ENCODE assay signal across 8 mouse cellular contexts in genomic region chr3:135423608-135424212, GRCm38 (mm10). TPM values are rescaled to one million over a fixed set of nuclear protein-coding genes. Genes with fewer than 3 reads are reported as not detected.
A peak's percentile ranks its signal among the peaks of the same experiment; 100 is the strongest.
DNase-seq lines count a peak whose midpoint lies in the region; ATAC-seq and TF ChIP-seq lines count a peak whose summit lies in the region.

Gene Cisd2, minus strand, starts transcription at chr3:135423925.

- peaks cover 9% of the 10 kb centered on the region; the same call in 1 of the 2 replicates for H3K36me3 ChIP-seq in forebrain, embryonic 10.5 days (replicated peaks)

- DNase-seq in heart, adult 18-20 months = no peak
- no peak for DNase-seq in heart, adult 9 months (ENCODE audit: low spot score in 2 of 2)
- DNase-seq in Patski (ENCODE audit: low read depth, low spot score) = no peak
- DNase-seq in forebrain, embryonic 10.5 days (ENCODE audit: extremely low spot score, low spot score) = no peak
- DNase-seq in heart, postnatal 4 days = no peak
- DNase-seq in left cerebral cortex, postnatal 10 days (ENCODE audit: extremely low spot score in 1 of 2, low spot score in 2 of 2) = no peak
- DNase-seq in cerebellum, adult 8-10 months = no peak

- WGBS in forebrain, embryonic 10.5 days = 4% methylated on average over 8 of the region's 8 CpGs

- no peaks in the 10 kb centered on the region for H3K27me3 ChIP-seq in Patski
- no peaks in the 10 kb centered on the region for H3K27me3 ChIP-seq in forebrain, embryonic 10.5 days (ENCODE audit: poor library complexity, severe bottlenecking)

- intact Hi-C loops in left cerebral cortex, postnatal 10 days (cut with DNase I) = no loop called here

- POLR2A ChIA-PET in Patski (lab: Charles Lee) = interaction anchor here (0.6 to 4.1 kb wide), 7 partner anchors 11 to 205 kb away, joined by 3 to 31 read pairs (median 4); partner anchors contain the start of gene Ube2d3

- peaks cover 25% of the 10 kb centered on the region for H3K4me1 ChIP-seq in forebrain, embryonic 10.5 days

- in situ Hi-C loops in Patski (cut with MboI; ENCODE audit: low pct_unique_long_range_greater_than_20kb) = no loop called here

- TF ChIP-seq CTCF in Patski (IDR thresholded peaks at IDR 0.05) = no peak

- H3K9me3 ChIP-seq in forebrain, embryonic 10.5 days = no peaks in the 10 kb centered on the region

- peak within 1 kb of the TSS; percentile 81 for H3K4me3 ChIP-seq in forebrain, embryonic 10.5 days

- peak within 1 kb of the TSS; percentile 99 for H3K27ac ChIP-seq in forebrain, embryonic 10.5 days

- ATAC-seq in Patski = peak; percentile 4
- ATAC-seq in monocyte, adult 5-6 weeks (replicated peaks; ENCODE audit: insufficient number of reproducible peaks, low FRiP score, low TSS enrichment, poor library complexity, severe bottlenecking) = no peak

- CTCF ChIA-PET in Patski (lab: Charles Lee) = interaction anchor here (0.7 to 2.3 kb wide), 7 partner anchors 10 to 308 kb away, joined by 3 to 13 read pairs (median 4); partner anchors contain the start of genes Bdh2 and Ube2d3

RNA-seq across cellular contexts. Expression of gene Cisd2, which starts in this region (rescaled TPM):
- total RNA-seq in heart, adult 18-20 months (2021) = 10 to 100 TPM; 44.1 to 49.3 TPM
- 37.6 TPM for polyA plus RNA-seq in Patski (2021)
- polyA plus RNA-seq in forebrain, embryonic 10.5 days (2016; fragmentation: Nextera tagmentation; extraction: Ambion mirVana) = 87.8 and 89.8 TPM in 2 replicates
- 10 to 100 TPM; 35.6 to 38.2 TPM for total RNA-seq in heart, postnatal 4 days (2021)
- total RNA-seq in left cerebral cortex, postnatal 10 days (2021) = 10 to 100 TPM; 35.5 to 39.5 TPM
- total RNA-seq in monocyte, adult 5-6 weeks (2017) = 47.2 to 67.5 TPM (median 55.4 TPM) in 3 replicates
